In genomic region chr11:18885729-18886325, GRCm38 (mm10) we compare ENCODE assay signal across 9 mouse cellular contexts.
DNase-seq lines count a peak whose midpoint lies in the region; ATAC-seq lines count a peak whose summit lies in the region.
"Had no signal": no experiment of that assay in that cellular context is flagged by ENCODE, and none has a peak within 500 bp of the region (broad histone marks: within the 10 kb centered on the region; RNA-seq: fewer than 3 reads in every experiment).

No protein-coding gene starts in this region.

- WGBS in hindbrain, embryonic 16.5 days, result 25% methylated on average over 9 of the region's 9 CpGs
- 24% methylated on average over 9 of the region's 9 CpGs for WGBS in liver, embryonic 16.5 days (ENCODE audit: insufficient replicate concordance)

- DNase-seq in 3T3-L1 (ENCODE audit: low read depth, low spot score), result peak; percentile 61
- peak; percentile 80 for DNase-seq in adrenal gland, adult 2 months
- no peak for DNase-seq in layer of hippocampus, postnatal 10 days (ENCODE audit: low spot score in 2 of 2)
- DNase-seq in left cerebral cortex, postnatal 36 days (ENCODE audit: low spot score in 2 of 2), result no peak
- no peak for DNase-seq in heart, postnatal 36 days

- intact Hi-C loops in left cerebral cortex, postnatal 36 days (cut with DNase I), result no loop called here
- intact Hi-C loops in heart, postnatal 36 days (cut with DNase I), result no loop called here

- no peaks in the 10 kb centered on the region for H3K36me3 ChIP-seq in hindbrain, embryonic 16.5 days (ENCODE audit: control insufficient read depth, insufficient read depth, low read length)
- H3K36me3 ChIP-seq in liver, embryonic 16.5 days (ENCODE audit: control insufficient read depth, insufficient read depth), result no peaks in the 10 kb centered on the region
- H3K36me3 ChIP-seq: embryonic facial prominence, embryonic 13.5 days; limb, embryonic 13.5 days had no signal

- H3K4me1 ChIP-seq in hindbrain, embryonic 16.5 days (ENCODE audit: control insufficient read depth, insufficient read depth, low read depth, low read length), result peaks cover 23% of the 10 kb centered on the region
- peaks cover 3% of the 10 kb centered on the region; the same call in 1 of the 2 replicates for H3K4me1 ChIP-seq in liver, embryonic 16.5 days (ENCODE audit: control insufficient read depth, low read depth, low read length)

- H3K4me2 ChIP-seq in hindbrain, embryonic 16.5 days (ENCODE audit: low read length), result peak overlapping the region; percentile 21; the same call in 1 of the 2 replicates
- H3K4me2 ChIP-seq in liver, embryonic 16.5 days (ENCODE audit: low read depth, low read length), result peak overlapping the region; percentile 10; the same call in 1 of the 2 replicates
- H3K4me2 ChIP-seq: embryonic facial prominence, embryonic 13.5 days; limb, embryonic 13.5 days had no signal

- H3K9ac ChIP-seq in hindbrain, embryonic 16.5 days (ENCODE audit: low read depth, low read length), result no peak overlapping the region
- H3K9ac ChIP-seq in liver, embryonic 16.5 days (ENCODE audit: low read depth, low read length), result no peak overlapping the region
- H3K9ac ChIP-seq: embryonic facial prominence, embryonic 13.5 days; limb, embryonic 13.5 days had no signal

- no peaks in the 10 kb centered on the region for H3K27me3 ChIP-seq in hindbrain, embryonic 16.5 days (replicated peaks; ENCODE audit: control insufficient read depth, insufficient read depth, low read length)
- no peaks in the 10 kb centered on the region for H3K27me3 ChIP-seq in liver, embryonic 16.5 days (ENCODE audit: control insufficient read depth, insufficient read depth, low read depth, low read length)

- no peaks in the 10 kb centered on the region for H3K9me3 ChIP-seq in hindbrain, embryonic 16.5 days (ENCODE audit: control insufficient read depth, low read length)
- H3K9me3 ChIP-seq in liver, embryonic 16.5 days (replicated peaks; ENCODE audit: control insufficient read depth, low read length), result no peaks in the 10 kb centered on the region
- H3K9me3 ChIP-seq: embryonic facial prominence, embryonic 13.5 days; limb, embryonic 13.5 days had no signal

- ATAC-seq in hindbrain, embryonic 16.5 days, result no peak
- peak; percentile 83 for ATAC-seq in liver, embryonic 16.5 days (ENCODE audit: low read depth)

- H3K4me3 ChIP-seq in hindbrain, embryonic 16.5 days (ENCODE audit: low read length), result no peak overlapping the region
- no peak overlapping the region for H3K4me3 ChIP-seq in liver, embryonic 16.5 days (ENCODE audit: low read depth, low read length)
- H3K4me3 ChIP-seq: embryonic facial prominence, embryonic 13.5 days; limb, embryonic 13.5 days had no signal

- H3K27ac ChIP-seq in hindbrain, embryonic 16.5 days (ENCODE audit: low read depth, low read length), result peak overlapping the region; percentile 59
- peak overlapping the region; percentile 23; the same call in 1 of the 2 replicates for H3K27ac ChIP-seq in liver, embryonic 16.5 days (ENCODE audit: low read length)
- H3K27ac ChIP-seq: embryonic facial prominence, embryonic 13.5 days; limb, embryonic 13.5 days had no signal

Comparison
In these comparisons a context has a peak if more than half of its experiments do, and no peak if none do; other contexts are left out.
1. DNase-seq: peak in 3T3-L1 (single experiment) and adrenal gland, adult 2 months (single experiment); none in layer of hippocampus, postnatal 10 days (0 of 2), left cerebral cortex, postnatal 36 days (0 of 2) and heart, postnatal 36 days (0 of 2).